Mouse (Mus musculus) neural tube, embryonic 13.5 days (tissue): Measurements from ENCODE around the gene Gm10570. TPM values are rescaled to one million over a fixed set of nuclear protein-coding genes. Genes with fewer than 3 reads are reported as not detected.

Source experiments
- ATAC-seq: fragments of 200-750 bp; cut with Nextera tagmentation; 2 replicates; pipeline ENCODE4 v1.8.0; 2017; ENCODE audit warnings: low read depth, mild to moderate bottlenecking, moderate TSS enrichment, moderate library complexity
- H3K27ac ChIP-seq: fragments of 300-500 bp; sonication (generic); replicated peaks from 2 replicates; pipeline ENCODE4 v1.5.1; 2015; ENCODE audit warnings: moderate library complexity, mild to moderate bottlenecking, inconsistent platforms
- H3K27me3 ChIP-seq: fragments of 300-500 bp; sonication (generic); 2 replicates; pipeline ENCODE4 v1.6.1; 2015; ENCODE audit warnings: mild to moderate bottlenecking, inconsistent platforms
- H3K36me3 ChIP-seq: fragments of 300-500 bp; sonication (generic); 2 replicates; pipeline ENCODE4 v1.6.1; 2015; ENCODE audit warnings: mild to moderate bottlenecking, inconsistent platforms
- H3K4me1 ChIP-seq: fragments of 300-500 bp; sonication (generic); replicated peaks from 2 replicates; pipeline ENCODE4 v1.6.1; 2015; ENCODE audit warnings: inconsistent platforms
- H3K4me2 ChIP-seq: fragments of 300-500 bp; sonication (generic); 2 replicates; pipeline ENCODE4 v1.6.1; 2015; ENCODE audit warnings: inconsistent platforms, mild to moderate bottlenecking, moderate library complexity
- H3K4me3 ChIP-seq: fragments of 300-500 bp; sonication (generic); 2 replicates; pipeline ENCODE4 v1.5.1; 2015; ENCODE audit warnings: mild to moderate bottlenecking, inconsistent platforms
- H3K9ac ChIP-seq: fragments of 300-500 bp; sonication (generic); 2 replicates; pipeline ENCODE4 v1.6.1; 2015; ENCODE audit warnings: moderate library complexity, mild to moderate bottlenecking, inconsistent platforms
- H3K9me3 ChIP-seq: fragments of 300-500 bp; sonication (generic); 2 replicates; pipeline ENCODE4 v1.6.1; 2016; ENCODE audit warnings: inconsistent platforms
- WGBS: fragments of 180-500 bp; shearing (Covaris S2); methylation state at CpG from one replicate; pipeline ENCODE4 v1.1.7; 2015; 5-methylcytosine and 5-hydroxymethylcytosine counted together
- polyA plus RNA-seq: library from polyadenylated mRNA; unstranded; fragments of >200 nt; fragmentation: Nextera tagmentation; extraction: Ambion mirVana; gene quantifications from 2 replicates; pipeline ENCODE4 v1.2.1, GENCODE M21; 2015

Gene Gm10570
- polyA plus RNA-seq, 1 experiment from 2014 or later, result 0.71 TPM

DNA sequence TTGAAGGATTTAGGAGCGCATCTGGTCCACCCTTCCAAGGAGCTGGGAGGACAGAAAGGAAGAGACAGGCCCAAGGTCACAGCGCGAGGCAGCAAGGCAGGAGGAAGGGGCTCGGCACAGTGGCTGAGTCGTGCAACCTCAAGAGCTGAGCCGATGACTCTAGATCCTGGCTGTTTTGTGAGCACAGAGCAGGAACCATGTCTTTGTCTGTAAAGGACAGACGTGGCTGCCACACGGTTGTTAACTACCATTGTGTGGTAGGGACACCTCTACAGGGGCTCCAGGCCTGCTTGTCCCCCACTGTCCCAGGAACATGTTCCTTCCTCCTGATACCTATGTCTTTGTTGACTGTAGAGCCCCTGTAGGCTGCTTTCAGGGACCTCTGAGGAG lies 8.8 kb downstream of the Gm10570 start:
- H3K36me3 ChIP-seq, result no peaks in the 10 kb centered on the region
- H3K9me3 ChIP-seq, result no peaks in the 10 kb centered on the region
- H3K4me1 ChIP-seq, result 0 out of 2 replicates have a peak, but pooled peaks cover 5% of the 10 kb centered on the region
- H3K9ac ChIP-seq, result no peak overlapping the region
- WGBS, result 62% methylated on average over 8 of the region's 8 CpGs
- no peak overlapping the region for H3K4me2 ChIP-seq
- ATAC-seq, result no peak
- H3K27me3 ChIP-seq, result 0 out of 2 replicates have a peak, but pooled peaks cover 6% of the 10 kb centered on the region
- H3K4me3 ChIP-seq, result no peak overlapping the region
- H3K27ac ChIP-seq, result no peak overlapping the region

GRCm38 (mm10) chr4:130298877-130299628 lies 9.4 kb downstream of the Gm10570 start:
- H3K4me2 ChIP-seq, result no peak overlapping the region
- WGBS, result 84% methylated on average over 11 of the region's 11 CpGs
- H3K9ac ChIP-seq, result no peak overlapping the region
- 0 out of 2 replicates have a peak, but pooled peaks cover 3% of the 10 kb centered on the region for H3K4me1 ChIP-seq
- no peak for ATAC-seq
- no peak overlapping the region for H3K4me3 ChIP-seq
- H3K27ac ChIP-seq, result no peak overlapping the region
- no peaks in the 10 kb centered on the region for H3K36me3 ChIP-seq
- H3K9me3 ChIP-seq, result no peaks in the 10 kb centered on the region
- H3K27me3 ChIP-seq, result 0 out of 2 replicates have a peak, but pooled peaks cover 6% of the 10 kb centered on the region

DNA sequence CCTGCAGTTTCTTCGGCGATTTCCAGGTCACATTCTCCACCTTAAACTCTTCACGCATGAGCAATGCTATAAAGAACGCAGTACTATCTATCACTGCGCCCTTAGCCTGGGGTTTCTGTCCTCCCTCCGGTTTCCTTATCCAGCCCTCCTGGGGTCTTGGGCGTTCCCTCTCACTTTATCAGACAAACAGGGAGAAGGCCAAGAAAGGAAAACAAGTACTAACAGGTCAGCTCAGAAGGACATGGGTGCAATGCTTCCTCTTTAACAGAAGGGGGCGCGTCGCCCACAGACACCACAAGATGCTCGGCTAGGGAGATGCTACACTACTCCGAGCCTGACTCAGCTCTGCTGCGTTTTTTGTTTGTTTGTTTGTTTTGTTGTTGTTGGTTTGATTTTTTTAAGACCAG lies 11.3 kb downstream of the Gm10570 start:
- no peaks in the 10 kb centered on the region for H3K36me3 ChIP-seq
- ATAC-seq, result no peak; the same call in 1 of the 2 replicates
- no peak overlapping the region for H3K4me3 ChIP-seq
- H3K9me3 ChIP-seq, result no peaks in the 10 kb centered on the region
- no peak overlapping the region for H3K4me2 ChIP-seq
- no peak overlapping the region for H3K9ac ChIP-seq
- 0 out of 2 replicates have a peak, but pooled peaks cover 3% of the 10 kb centered on the region for H3K4me1 ChIP-seq
- WGBS, result 20% methylated on average over 13 of the region's 13 CpGs
- H3K27me3 ChIP-seq, result peaks cover 6% of the 10 kb centered on the region; the same call in 1 of the 2 replicates
- no peak overlapping the region for H3K27ac ChIP-seq

- no peak for ATAC-seq
- Histone ChIP-seq H3K4me3 (no peak overlapping the region), H3K9ac (no peak overlapping the region), H3K4me1 (0 out of 2 replicates have a peak, but pooled peaks cover 3% of the 10 kb centered on the region), H3K36me3 (no peaks in the 10 kb centered on the region), H3K27me3 (peaks cover 6% of the 10 kb centered on the region; the same call in 1 of the 2 replicates), H3K4me2 (no peak overlapping the region), H3K9me3 (no peaks in the 10 kb centered on the region), H3K27ac (no peak overlapping the region)
- 84% methylated on average over 13 of the region's 13 CpGs for WGBS
These were observed 12.1 kb downstream of the Gm10570 start for GRCm38 (mm10) chr4:130296243-130296965.

DNA sequence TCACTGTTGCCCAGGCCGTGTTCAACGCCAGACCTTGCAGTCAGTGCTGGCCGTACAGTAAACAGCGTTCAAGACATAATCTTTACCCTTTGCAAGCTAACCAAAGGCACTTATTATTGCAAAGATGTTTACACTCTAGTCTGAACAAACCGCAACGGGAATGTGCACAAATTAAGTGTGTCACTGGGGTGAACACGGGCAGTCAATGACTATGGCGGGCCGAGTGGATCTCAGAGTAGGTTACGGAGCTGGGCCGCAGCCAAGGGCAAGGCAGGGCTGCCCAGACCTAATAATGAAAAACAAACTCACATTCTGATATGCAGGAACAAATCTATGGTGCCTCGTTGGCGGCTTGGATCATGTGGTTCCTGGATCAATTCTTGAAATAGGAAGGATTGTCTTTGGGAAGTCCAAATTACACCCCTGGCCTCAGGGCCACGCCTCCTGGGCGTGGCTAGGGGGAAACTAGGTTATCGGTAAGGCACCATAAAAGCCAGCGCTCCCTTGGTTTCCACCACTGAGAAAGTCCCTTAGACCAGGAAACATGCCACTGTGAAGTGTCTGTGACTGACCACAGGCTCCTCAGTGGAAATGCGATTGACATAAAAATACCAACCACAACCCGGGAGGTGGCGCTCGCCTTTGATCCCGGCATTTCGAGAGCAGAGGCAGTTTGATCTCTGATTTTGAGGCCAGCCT lies 13.3 kb downstream of the Gm10570 start:
- Histone ChIP-seq H3K27ac (no peak overlapping the region), H3K4me3 (no peak overlapping the region), H3K4me2 (no peak overlapping the region), H3K9ac (no peak overlapping the region), H3K9me3 (no peaks in the 10 kb centered on the region), H3K4me1 (0 out of 2 replicates have a peak, but pooled peaks cover 3% of the 10 kb centered on the region), H3K27me3 (peaks cover under 1% of the 10 kb centered on the region; the same call in 1 of the 2 replicates), H3K36me3 (no peaks in the 10 kb centered on the region)
- no peak for ATAC-seq
- 49% methylated on average over 23 of the region's 23 CpGs for WGBS

GRCm38 (mm10) chr4:130294513-130294912 lies 14.0 kb downstream of the Gm10570 start:
- no peaks in the 10 kb centered on the region; the same call in 1 of the 2 replicates for H3K27me3 ChIP-seq
- no peaks in the 10 kb centered on the region for H3K36me3 ChIP-seq
- ATAC-seq, result no peak
- H3K4me2 ChIP-seq, result no peak overlapping the region
- 0 out of 2 replicates have a peak, but pooled peaks cover 3% of the 10 kb centered on the region for H3K4me1 ChIP-seq
- no peak overlapping the region for H3K27ac ChIP-seq
- no peaks in the 10 kb centered on the region for H3K9me3 ChIP-seq
- 87% methylated on average over 8 of the region's 8 CpGs for WGBS
- H3K4me3 ChIP-seq, result no peak overlapping the region
- no peak overlapping the region for H3K9ac ChIP-seq

DNA sequence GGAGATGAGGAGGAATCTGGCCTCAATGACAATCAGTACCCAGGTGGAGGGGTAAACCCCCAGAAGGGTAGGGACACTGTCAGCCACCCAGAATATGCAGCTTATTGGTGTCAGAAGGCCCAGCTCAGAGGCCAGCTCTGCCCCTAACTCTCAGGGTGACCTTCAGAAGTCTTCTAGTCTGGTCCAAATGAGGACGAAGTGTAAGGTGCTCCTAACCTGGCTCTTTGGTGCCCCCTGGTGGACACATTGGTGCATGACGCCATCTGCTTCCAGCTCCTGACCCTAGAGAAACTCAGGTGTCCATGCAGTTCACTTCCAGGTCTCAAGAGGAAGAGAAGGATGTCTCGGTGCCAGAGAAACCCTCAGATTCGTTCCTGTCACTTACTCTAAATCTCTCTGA lies 16.2 kb downstream of the Gm10570 start:
- WGBS, result 4% methylated on average over 4 of the region's 4 CpGs
- Histone ChIP-seq H3K27ac (no peak overlapping the region), H3K4me3 (no peak overlapping the region), H3K36me3 (no peaks in the 10 kb centered on the region), H3K27me3 (no peaks in the 10 kb centered on the region; the same call in 1 of the 2 replicates), H3K9ac (no peak overlapping the region), H3K9me3 (no peaks in the 10 kb centered on the region), H3K4me2 (no peak overlapping the region), H3K4me1 (0 out of 2 replicates have a peak, but pooled peaks cover 3% of the 10 kb centered on the region)
- ATAC-seq, result 0 out of 2 replicates have a peak, but pooled peaks have one; percentile 50

GRCm38 (mm10) chr4:130289824-130290223 lies 18.6 kb downstream of the Gm10570 start:
- no peak for ATAC-seq
- Histone ChIP-seq H3K4me1 (no peaks in the 10 kb centered on the region), H3K4me3 (no peak overlapping the region), H3K9me3 (no peaks in the 10 kb centered on the region), H3K27ac (no peak overlapping the region), H3K4me2 (no peak overlapping the region), H3K9ac (no peak overlapping the region), H3K27me3 (no peaks in the 10 kb centered on the region; the same call in 1 of the 2 replicates), H3K36me3 (no peaks in the 10 kb centered on the region)
- WGBS, result 75% methylated on average over 3 of the region's 3 CpGs

- H3K36me3 ChIP-seq, result no peaks in the 10 kb centered on the region
- H3K27me3 ChIP-seq, result 0 out of 2 replicates have a peak, but pooled peaks cover 1% of the 10 kb centered on the region
- no peaks in the 10 kb centered on the region for H3K9me3 ChIP-seq
- no peaks in the 10 kb centered on the region for H3K4me1 ChIP-seq
- H3K27ac ChIP-seq, result no peak overlapping the region
- no peak overlapping the region for H3K4me3 ChIP-seq
- ATAC-seq, result no peak
- 55% methylated on average over 3 of the region's 3 CpGs for WGBS
- H3K9ac ChIP-seq, result no peak overlapping the region
- no peak overlapping the region for H3K4me2 ChIP-seq
These were observed 21.9 kb downstream of the Gm10570 start for GRCm38 (mm10) chr4:130286531-130286930.

DNA sequence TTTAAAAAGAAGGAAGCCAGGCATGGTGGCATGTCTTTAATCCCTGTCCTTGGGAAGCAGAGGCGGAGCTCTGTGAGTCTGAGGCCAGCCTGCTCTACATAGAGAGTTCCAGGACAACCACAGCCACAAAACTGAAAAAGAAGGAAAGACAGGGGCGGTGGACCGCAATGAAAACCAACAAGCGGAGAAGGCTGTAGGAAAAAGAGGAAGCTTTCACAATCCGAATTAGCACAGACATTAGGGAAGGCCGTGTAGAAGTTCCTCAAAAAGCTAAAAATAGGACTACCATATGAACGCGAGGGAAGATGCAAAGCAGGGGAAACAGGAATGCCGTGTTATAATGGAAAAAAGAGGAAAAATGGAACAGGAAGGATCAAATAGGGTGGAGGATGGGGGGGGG lies 24.6 kb downstream of the Gm10570 start:
- peaks cover 8% of the 10 kb centered on the region; the same call in 1 of the 2 replicates for H3K27me3 ChIP-seq
- no peak for ATAC-seq
- no peak overlapping the region for H3K4me3 ChIP-seq
- no peak overlapping the region for H3K4me2 ChIP-seq
- no peaks in the 10 kb centered on the region for H3K9me3 ChIP-seq
- 87% methylated on average over 9 of the region's 9 CpGs for WGBS
- H3K36me3 ChIP-seq, result no peaks in the 10 kb centered on the region
- H3K4me1 ChIP-seq, result no peaks in the 10 kb centered on the region
- H3K9ac ChIP-seq, result no peak overlapping the region
- H3K27ac ChIP-seq, result no peak overlapping the region

DNA sequence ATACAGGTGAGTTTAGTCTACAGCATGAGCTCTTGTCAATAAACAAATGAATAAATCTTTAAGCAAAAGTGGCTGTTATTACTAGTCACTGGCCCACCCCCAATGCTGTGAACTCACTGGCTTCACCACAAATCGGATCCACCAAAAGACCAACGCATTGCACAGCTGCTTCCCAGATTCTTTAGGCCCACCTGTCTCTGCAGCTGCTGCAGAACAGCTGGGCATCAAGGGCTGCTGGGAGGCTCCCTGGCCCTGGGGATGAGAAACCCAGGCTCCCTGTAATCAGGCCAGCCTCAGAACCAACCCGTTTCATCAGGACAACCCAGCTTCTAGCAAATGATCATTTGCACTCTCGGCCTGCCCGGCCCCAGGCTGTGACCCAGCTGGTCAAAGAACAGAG lies 25.6 kb downstream of the Gm10570 start:
- no peak overlapping the region for H3K4me3 ChIP-seq
- H3K36me3 ChIP-seq, result no peaks in the 10 kb centered on the region
- H3K9me3 ChIP-seq, result no peaks in the 10 kb centered on the region
- no peak overlapping the region for H3K9ac ChIP-seq
- no peak overlapping the region for H3K4me2 ChIP-seq
- no peak for ATAC-seq
- no peaks in the 10 kb centered on the region for H3K4me1 ChIP-seq
- H3K27ac ChIP-seq, result no peak overlapping the region
- peaks cover 12% of the 10 kb centered on the region; the same call in 1 of the 2 replicates for H3K27me3 ChIP-seq
- WGBS, result 70% methylated on average over 5 of the region's 5 CpGs
